Mouse (Mus musculus) forebrain, embryonic 11.5 days (tissue): ENCODE results near the gene Thra. TPM values are rescaled to one million over a fixed set of nuclear protein-coding genes. Genes with fewer than 3 reads are reported as not detected.
A peak's percentile ranks its signal among the peaks of the same experiment; 100 is the strongest.

Experiments
- ATAC-seq: fragments of 200-750 bp; cut with Nextera tagmentation; replicated peaks from 2 replicates; pipeline ENCODE4 v1.8.0; 2017; ENCODE audit warnings: moderate TSS enrichment; ENCODE audit not compliant: low FRiP score
- DNase-seq: peaks from one replicate; pipeline ENCODE4 v3.0.0-alpha.2; 2017; ENCODE audit warnings: low spot score
- H3K27ac ChIP-seq: fragments of 300-500 bp; sonication (generic); 2 replicates; pipeline ENCODE4 v1.5.1; 2014; ENCODE audit warnings: low read depth, low read length
- H3K27me3 ChIP-seq: fragments of 300-500 bp; sonication (generic); 2 replicates; pipeline ENCODE4 v1.6.1; 2014; ENCODE audit warnings: mild to moderate bottlenecking, low read length, mixed read lengths; ENCODE audit not compliant: control insufficient read depth, insufficient read depth
- H3K36me3 ChIP-seq: fragments of 300-500 bp; sonication (generic); 2 replicates; pipeline ENCODE4 v1.6.1; 2014; ENCODE audit warnings: mild to moderate bottlenecking, low read length, moderate library complexity, mixed read lengths; ENCODE audit not compliant: control insufficient read depth, insufficient read depth
- H3K4me1 ChIP-seq: fragments of 300-500 bp; sonication (generic); replicated peaks from 2 replicates; pipeline ENCODE4 v1.6.1; 2014; ENCODE audit warnings: low read length, mixed read lengths; ENCODE audit not compliant: control insufficient read depth, insufficient read depth
- H3K4me2 ChIP-seq: fragments of 300-500 bp; sonication (generic); 2 replicates; pipeline ENCODE4 v1.6.1; 2014; ENCODE audit warnings: low read depth, mild to moderate bottlenecking, low read length, moderate library complexity, mixed read lengths; ENCODE audit not compliant: severe bottlenecking
- H3K4me3 ChIP-seq: fragments of 300-500 bp; sonication (generic); 2 replicates; pipeline ENCODE4 v1.5.1; 2014; ENCODE audit warnings: low read depth, low read length
- H3K9ac ChIP-seq: fragments of 300-500 bp; sonication (generic); 2 replicates; pipeline ENCODE4 v1.6.1; 2014; ENCODE audit warnings: low read length
- H3K9me3 ChIP-seq: fragments of 300-500 bp; sonication (generic); 2 replicates; pipeline ENCODE4 v1.6.1; 2016; ENCODE audit warnings: low read length, mixed read lengths; ENCODE audit not compliant: control insufficient read depth
- WGBS: fragments of 180-500 bp; shearing (Covaris S2); extraction: QIAGEN DNeasy Blood & Tissue Kit; methylation state at CpG from one replicate; pipeline ENCODE4 v1.1.7; 2014; 5-methylcytosine and 5-hydroxymethylcytosine counted together
- polyA plus RNA-seq: library from polyadenylated mRNA; unstranded; fragments of >200 nt; fragmentation: Nextera tagmentation; extraction: Ambion mirVana; gene quantifications from 2 replicates; pipeline ENCODE4 v1.2.1, GENCODE M21; 2014

Thra gene
- polyA plus RNA-seq, 1 experiment from 2014 or later: 35.9 TPM

DNA sequence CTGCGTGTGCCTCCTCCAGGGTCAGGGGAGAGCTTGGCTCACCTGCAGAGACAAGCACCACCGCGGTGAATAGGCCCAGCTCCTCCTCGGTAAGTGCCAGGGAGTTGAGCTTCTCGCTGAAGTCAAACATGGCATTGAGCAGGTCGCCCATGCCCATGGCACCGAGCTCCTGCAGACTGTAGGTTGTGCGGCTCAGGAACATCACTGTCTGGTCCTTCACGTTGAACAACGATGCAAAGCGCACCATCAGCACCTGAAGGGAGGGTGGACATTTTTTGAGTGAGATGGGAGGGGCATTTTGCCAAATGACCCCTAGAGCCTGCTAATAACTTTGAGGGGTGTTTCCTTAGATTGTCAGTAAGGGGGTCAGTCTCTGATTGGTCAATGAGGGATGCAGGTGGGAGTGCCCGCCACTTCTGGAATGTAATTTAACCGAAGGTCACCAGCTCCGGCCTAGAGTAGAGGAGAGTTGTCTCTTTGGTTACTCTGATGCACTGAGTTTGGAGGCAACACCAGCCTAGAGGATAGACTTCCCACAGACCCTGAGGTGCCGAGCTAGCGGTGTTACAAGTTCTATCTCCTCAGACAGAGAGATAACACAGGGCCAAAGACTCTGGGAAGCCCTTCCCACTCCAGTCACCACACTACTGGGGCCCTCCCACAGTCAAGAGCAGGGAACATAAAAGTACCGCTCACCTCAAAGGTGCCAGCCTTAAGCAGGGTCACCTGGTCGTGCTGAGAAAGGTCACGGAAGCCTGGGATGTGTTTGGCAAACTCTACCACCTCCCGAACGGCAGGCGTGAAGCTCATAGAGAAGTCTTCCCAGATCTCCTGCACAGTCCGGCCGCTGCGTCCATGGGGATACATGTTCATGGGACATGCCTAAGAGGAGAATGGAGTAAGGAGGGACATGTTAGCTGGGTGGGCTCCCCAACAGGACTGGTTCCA is 28.8 kb downstream of the Thra start:
- H3K27ac ChIP-seq: no peak overlapping the region
- DNase-seq: peak; percentile 50
- no peak overlapping the region for H3K4me2 ChIP-seq
- no peaks in the 10 kb centered on the region for H3K27me3 ChIP-seq
- H3K4me1 ChIP-seq: peaks cover 31% of the 10 kb centered on the region
- no peaks in the 10 kb centered on the region for H3K36me3 ChIP-seq
- no peak overlapping the region for H3K9ac ChIP-seq
- ATAC-seq: no peak
- WGBS: 91% methylated on average over 25 of the region's 25 CpGs
- H3K9me3 ChIP-seq: no peaks in the 10 kb centered on the region
- no peak overlapping the region for H3K4me3 ChIP-seq

DNA sequence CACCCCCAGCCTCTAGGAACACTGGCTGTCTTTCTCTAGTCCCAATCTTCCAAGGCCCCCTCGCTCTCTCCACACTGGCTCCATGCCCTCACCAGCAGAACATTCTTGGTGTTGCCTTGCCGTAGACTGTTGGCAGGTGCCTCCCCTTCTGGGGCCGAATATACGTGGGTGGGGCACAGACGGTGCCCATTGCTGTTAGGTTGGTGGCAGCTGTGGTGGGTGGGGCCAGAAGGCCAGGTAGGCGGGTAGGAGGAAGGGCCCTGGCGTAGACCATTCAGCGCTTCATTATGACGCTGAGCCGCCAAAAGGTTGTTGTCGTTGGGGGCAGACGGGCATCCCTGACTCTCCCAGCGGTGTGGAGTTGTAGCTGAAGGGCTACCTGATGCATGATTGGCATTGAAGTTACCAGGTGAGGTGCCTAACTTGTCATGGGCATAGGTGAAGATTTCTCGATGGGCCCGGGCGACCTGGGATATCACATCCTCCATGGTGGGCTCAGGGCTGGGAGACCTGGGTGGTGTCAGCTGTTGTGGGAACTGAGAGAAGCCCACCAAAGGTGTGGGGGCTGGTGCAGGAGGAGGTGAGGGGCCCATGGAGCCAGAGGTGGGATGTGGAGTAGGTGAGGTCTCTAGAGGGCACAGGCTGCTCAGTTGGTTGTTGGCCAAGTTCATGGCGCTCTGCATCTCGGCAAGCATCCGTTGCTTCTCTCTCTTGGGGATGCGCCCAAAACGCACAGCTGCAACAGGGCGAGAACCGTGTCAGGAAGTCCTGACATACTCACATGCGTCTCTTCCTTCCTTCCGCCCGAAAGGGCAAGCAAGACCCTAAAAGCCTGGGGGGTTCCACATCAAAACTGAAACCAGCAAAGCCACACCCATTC is 29.9 kb downstream of the Thra start:
- H3K4me3 ChIP-seq: no peak overlapping the region
- DNase-seq: peak; percentile 45
- no peak overlapping the region for H3K27ac ChIP-seq
- H3K9me3 ChIP-seq: no peaks in the 10 kb centered on the region
- no peak for ATAC-seq
- 96% methylated on average over 26 of the region's 26 CpGs for WGBS
- H3K27me3 ChIP-seq: no peaks in the 10 kb centered on the region
- H3K4me1 ChIP-seq: peaks cover 39% of the 10 kb centered on the region
- H3K9ac ChIP-seq: no peak overlapping the region
- no peak overlapping the region for H3K4me2 ChIP-seq
- no peaks in the 10 kb centered on the region for H3K36me3 ChIP-seq

DNA sequence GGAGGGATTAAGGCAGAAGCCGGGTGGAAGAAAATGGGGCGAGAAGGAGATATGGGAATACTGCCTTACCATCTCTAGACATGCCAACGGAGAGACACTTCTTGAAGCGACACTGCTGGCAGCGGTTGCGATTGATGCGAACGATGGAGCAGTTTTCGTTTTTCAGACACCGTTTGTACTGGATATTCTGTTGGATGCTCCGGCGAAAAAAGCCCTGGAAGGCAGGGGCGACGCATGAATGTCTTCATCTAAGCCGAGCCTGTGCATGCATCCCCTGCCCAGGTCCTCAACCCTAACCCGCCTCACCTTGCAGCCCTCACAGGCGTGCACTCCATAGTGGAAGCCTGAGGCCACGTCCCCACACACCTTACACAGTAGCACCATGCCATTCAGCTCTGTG is 30.7 kb downstream of the Thra start:
- no peak for ATAC-seq
- Histone ChIP-seq H3K4me2 (no peak overlapping the region), H3K27ac (no peak overlapping the region), H3K9me3 (no peaks in the 10 kb centered on the region), H3K9ac (no peak overlapping the region), H3K36me3 (no peaks in the 10 kb centered on the region), H3K27me3 (no peaks in the 10 kb centered on the region), H3K4me3 (no peak overlapping the region), H3K4me1 (peaks cover 42% of the 10 kb centered on the region)
- 91% methylated on average over 18 of the region's 18 CpGs for WGBS
- DNase-seq: no peak

DNA sequence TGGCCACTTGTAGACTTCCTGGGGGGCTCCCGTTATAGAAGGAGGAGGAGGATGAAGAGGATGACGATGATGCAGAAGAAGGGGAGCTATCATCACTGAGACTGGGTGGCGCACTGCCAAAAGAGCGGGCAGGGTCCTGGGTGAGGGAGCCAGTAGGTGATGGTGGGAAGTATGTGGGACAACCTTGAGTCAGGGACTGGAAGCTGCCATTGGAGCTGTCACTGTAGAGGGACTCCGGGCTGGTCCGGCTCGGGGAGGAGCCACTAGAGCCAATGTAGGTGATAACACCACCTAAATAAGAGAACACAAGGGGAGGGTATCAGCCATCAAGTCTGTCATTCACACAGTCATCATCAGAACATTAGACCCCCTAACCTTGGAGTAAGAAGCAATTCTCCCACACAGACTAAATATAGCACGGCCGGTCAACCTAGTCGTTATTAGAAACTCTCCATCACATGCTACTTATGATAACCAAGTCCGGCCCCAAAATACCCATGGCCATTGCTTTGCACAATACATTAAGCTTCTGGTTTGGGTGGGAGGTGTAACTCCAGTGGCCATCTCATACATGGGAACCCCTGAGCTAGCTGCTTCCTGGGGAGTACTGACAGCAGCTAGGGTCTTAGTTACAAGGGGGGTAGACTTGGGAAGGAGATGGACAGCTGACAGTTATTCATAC is 31.5 kb downstream of the Thra start:
- Histone ChIP-seq H3K4me3 (no peak overlapping the region), H3K4me1 (peaks cover 41% of the 10 kb centered on the region), H3K27ac (no peak overlapping the region), H3K4me2 (no peak overlapping the region), H3K36me3 (no peaks in the 10 kb centered on the region), H3K27me3 (no peaks in the 10 kb centered on the region), H3K9me3 (no peaks in the 10 kb centered on the region), H3K9ac (no peak overlapping the region)
- ATAC-seq (no peak), DNase-seq (peak; percentile 39)
- 97% methylated on average over 11 of the region's 11 CpGs for WGBS

DNA sequence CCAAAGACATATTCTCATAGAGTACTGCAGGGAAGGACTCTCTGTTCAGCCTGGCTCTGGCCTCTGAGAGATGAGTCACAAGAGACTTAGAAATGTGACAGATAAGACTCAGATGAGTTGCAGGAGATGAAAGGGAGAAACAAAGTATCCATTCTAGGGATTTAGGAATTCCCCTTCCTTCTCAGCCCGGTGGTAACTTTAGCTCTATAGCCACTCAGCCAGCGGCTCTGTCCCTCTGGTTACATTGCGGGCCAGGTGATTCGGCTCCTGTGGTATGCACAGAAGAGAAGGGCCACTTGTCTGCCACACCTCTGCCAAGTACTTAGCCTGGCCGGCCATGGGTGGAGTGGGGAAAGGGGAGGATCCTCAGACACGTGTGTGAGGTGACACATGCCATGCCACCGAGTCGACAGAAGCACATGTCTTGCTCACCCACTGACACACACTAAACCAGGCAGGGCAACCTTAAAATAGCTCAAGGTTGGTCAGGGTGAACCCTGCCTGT is 32.3 kb downstream of the Thra start:
- DNase-seq: peak; percentile 51
- no peak overlapping the region for H3K9ac ChIP-seq
- H3K27ac ChIP-seq: no peak overlapping the region
- H3K9me3 ChIP-seq: no peaks in the 10 kb centered on the region
- peaks cover 39% of the 10 kb centered on the region for H3K4me1 ChIP-seq
- H3K27me3 ChIP-seq: no peaks in the 10 kb centered on the region
- no peaks in the 10 kb centered on the region for H3K36me3 ChIP-seq
- 82% methylated on average over 8 of the region's 8 CpGs for WGBS
- no peak for ATAC-seq
- no peak overlapping the region for H3K4me3 ChIP-seq
- H3K4me2 ChIP-seq: no peak overlapping the region

DNA sequence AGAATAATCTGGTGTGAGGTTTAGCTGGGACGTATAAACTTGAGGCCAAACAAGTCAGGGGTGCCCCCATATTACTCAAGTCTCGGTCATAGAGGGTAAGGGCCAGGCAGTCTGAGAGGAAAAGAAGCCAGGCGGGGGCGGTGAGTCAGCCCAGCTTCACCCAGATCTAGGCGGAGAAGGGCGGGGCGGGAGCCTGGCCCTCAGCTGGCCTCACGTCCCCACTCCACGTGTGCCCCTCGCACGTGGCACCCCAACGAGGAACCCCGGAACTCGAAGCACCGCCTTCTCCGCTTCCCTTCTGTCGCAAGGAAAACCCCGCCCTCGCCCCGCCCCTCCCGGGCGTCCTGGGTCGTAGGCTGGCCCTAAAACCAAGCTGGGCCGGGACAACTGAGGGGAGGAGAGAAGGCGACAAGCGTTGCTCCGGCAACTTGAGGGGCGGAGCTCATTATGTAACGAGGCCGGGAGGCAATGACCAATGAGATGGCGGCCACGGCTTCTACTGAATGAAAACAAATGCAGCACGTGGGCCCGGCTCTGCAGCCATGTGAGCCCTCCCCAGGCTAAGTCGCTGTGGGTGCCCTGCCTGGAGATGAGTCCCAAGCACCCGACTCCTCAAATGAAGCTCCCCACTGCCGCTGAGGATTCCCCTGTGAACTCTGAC is 33.3 kb downstream of the Thra start:
- peak overlapping the region; percentile 17; the same call in 1 of the 2 replicates for H3K9ac ChIP-seq
- ATAC-seq: peak; percentile 84
- H3K4me1 ChIP-seq: peaks cover 29% of the 10 kb centered on the region
- WGBS: 1% methylated on average over 35 of the region's 37 CpGs
- H3K27me3 ChIP-seq: no peaks in the 10 kb centered on the region
- H3K4me3 ChIP-seq: peak overlapping the region; percentile 28
- H3K4me2 ChIP-seq: peak overlapping the region; percentile 61
- H3K36me3 ChIP-seq: no peaks in the 10 kb centered on the region
- H3K9me3 ChIP-seq: no peaks in the 10 kb centered on the region
- no peak overlapping the region for H3K27ac ChIP-seq
- peak; percentile 96 for DNase-seq

DNA sequence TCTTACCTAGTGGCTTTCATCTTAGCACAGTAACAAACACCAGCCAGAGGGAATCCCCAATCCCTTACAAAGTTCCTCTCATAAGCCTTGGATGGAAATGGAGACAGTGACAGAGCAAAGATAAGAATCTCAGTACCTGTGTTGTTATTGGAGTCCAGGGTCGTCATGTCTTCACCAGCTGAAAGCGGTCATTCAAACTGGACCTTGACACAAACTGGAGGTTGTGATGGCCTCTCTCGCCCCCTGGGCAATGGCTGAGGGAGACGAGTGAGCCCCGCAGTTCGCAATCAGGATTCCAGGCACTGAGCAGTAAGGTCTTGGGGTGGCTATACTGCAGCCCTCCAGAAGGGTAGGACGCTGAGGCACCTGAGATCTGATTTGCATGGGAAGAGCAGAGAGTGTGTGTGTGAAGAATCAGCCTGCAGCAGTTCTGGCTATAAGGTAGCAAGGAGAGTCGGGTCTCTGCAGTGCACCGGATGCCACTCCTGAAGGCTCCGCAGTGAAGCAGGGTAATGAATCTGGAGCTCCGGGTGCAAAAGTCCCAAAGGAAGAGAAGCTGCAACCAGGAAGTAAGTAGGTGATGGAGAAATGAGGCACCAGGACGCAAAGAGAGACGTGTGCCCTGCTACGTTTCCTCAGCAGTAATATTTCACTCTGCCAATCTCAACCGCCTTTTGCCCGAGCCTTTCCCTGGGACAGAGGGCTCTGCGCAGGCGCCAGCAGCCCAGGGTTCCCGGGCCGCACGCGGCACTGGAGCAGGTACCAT is 34.3 kb downstream of the Thra start, which contains the start of gene Nr1d1:
Gene Nr1d1, minus strand, starts transcription at position 752 of the 766 bp plus-strand sequence.
- Histone ChIP-seq H3K4me3 (peak within 1 kb of the TSS; percentile 28), H3K36me3 (no peaks in the 10 kb centered on the region), H3K27ac (0 out of 2 replicates have a peak within 1 kb of the TSS, but pooled peaks have one; percentile 12), H3K9me3 (no peaks in the 10 kb centered on the region), H3K9ac (peak within 1 kb of the TSS; percentile 45), H3K4me2 (peak within 1 kb of the TSS; percentile 61), H3K27me3 (no peaks in the 10 kb centered on the region), H3K4me1 (peaks cover 29% of the 10 kb centered on the region)
- WGBS: 1% methylated on average over 22 of the region's 22 CpGs
- ATAC-seq (no peak), DNase-seq (no peak)
